Mouse (Mus musculus) mature B cell (primary cell): ENCODE results near the gene Pigw.
"Not testable (repeated sequence)": the region's sequence is repeated elsewhere in the genome, so short reads cannot be mapped to it uniquely, and the experiment has no call there.

Experiments used
- in situ Hi-C: fragments of 300-500 bp; cut with MboI; formaldehyde crosslinking; loops from 2 replicates; pipeline ENCODE4 v1.14.3; 2019

Gene Pigw

GRCm38 (mm10) chr11:84879007-84879771 lies 896 bp downstream of the Pigw start:
- in situ Hi-C loops, result no loop called here

- in situ Hi-C loops, result not testable (repeated sequence)
These were observed 4.1 kb downstream of the Pigw start for GRCm38 (mm10) chr11:84876020-84876419.

- in situ Hi-C loops, result no loop called here
These were observed 6.8 kb downstream of the Pigw start for GRCm38 (mm10) chr11:84873042-84873833.

GRCm38 (mm10) chr11:84871548-84872069 lies 8.5 kb downstream of the Pigw start:
- in situ Hi-C loops, result no loop called here

GRCm38 (mm10) chr11:84871046-84871445 lies 9.0 kb downstream of the Pigw start:
- in situ Hi-C loops, result no loop called here

- in situ Hi-C loops, result no loop called here
These were observed 9.6 kb downstream of the Pigw start, which contains the start of gene Ggnbp2 for GRCm38 (mm10) chr11:84870337-84871043. Ggnbp2 (minus strand) TSS chr11:84870817.

- in situ Hi-C loops, result no loop called here
These were observed 10.4 kb downstream of the Pigw start for GRCm38 (mm10) chr11:84869537-84870232.

- in situ Hi-C loops, result no loop called here
These were observed 11.3 kb downstream of the Pigw start for GRCm38 (mm10) chr11:84868786-84869259.

- in situ Hi-C loops, result no loop called here
These were observed 12.5 kb downstream of the Pigw start for GRCm38 (mm10) chr11:84867586-84867985.

- in situ Hi-C loops, result no loop called here
These were observed 14.8 kb downstream of the Pigw start for GRCm38 (mm10) chr11:84865268-84865667.

- in situ Hi-C loops, result no loop called here
These were observed 24.8 kb downstream of the Pigw start for GRCm38 (mm10) chr11:84855285-84855684.

GRCm38 (mm10) chr11:84847475-84848090 lies 32.5 kb downstream of the Pigw start:
- in situ Hi-C loops, result no loop called here

GRCm38 (mm10) chr11:84846741-84847474 lies 33.2 kb downstream of the Pigw start:
- in situ Hi-C loops, result no loop called here

GRCm38 (mm10) chr11:84839330-84839729 lies 40.8 kb downstream of the Pigw start:
- in situ Hi-C loops, result no loop called here

- in situ Hi-C loops, result not testable (repeated sequence)
These were observed 50.6 kb downstream of the Pigw start for GRCm38 (mm10) chr11:84829495-84829894.

- in situ Hi-C loops, result no loop called here
These were observed 51.3 kb downstream of the Pigw start, which contains the start of gene Dhrs11 for GRCm38 (mm10) chr11:84828516-84829399. Dhrs11 (minus strand) TSS chr11:84828994.

GRCm38 (mm10) chr11:84827901-84828503 lies 52.1 kb downstream of the Pigw start:
- in situ Hi-C loops, result no loop called here

- in situ Hi-C loops, result no loop called here
These were observed 52.6 kb downstream of the Pigw start for GRCm38 (mm10) chr11:84827492-84827891.
